Comparison of ENCODE assay signal across 8 mouse cellular contexts in genomic region chr5:114378936-114379335, GRCm38 (mm10). TPM values are rescaled to one million over a fixed set of nuclear protein-coding genes. Genes with fewer than 3 reads are reported as not detected.
A peak's percentile ranks its signal among the peaks of the same experiment; 100 is the strongest.
DNase-seq lines count a peak whose midpoint lies in the region; ATAC-seq and TF ChIP-seq lines count a peak whose summit lies in the region.

No protein-coding gene starts in this region.

- peak overlapping the region; percentile 95 for H3K4me2 ChIP-seq in heart, embryonic 13.5 days
- peak overlapping the region; percentile 94 for H3K4me2 ChIP-seq in limb, embryonic 13.5 days (replicated peaks)

- H3K4me1 ChIP-seq in heart, embryonic 13.5 days, result peaks cover 80% of the 10 kb centered on the region
- peaks cover 23% of the 10 kb centered on the region for H3K4me1 ChIP-seq in embryonic fibroblast, embryonic 13.5 days (ENCODE audit: control insufficient read depth, insufficient read depth, low read length)
- peaks cover 47% of the 10 kb centered on the region for H3K4me1 ChIP-seq in limb, embryonic 13.5 days

- intact Hi-C loops in left cerebral cortex, postnatal 10 days (cut with DNase I), result loop anchor here (1.0 kb wide), 1 partner anchor 64 kb away; no protein-coding TSS in a partner anchor

- H3K9ac ChIP-seq in heart, embryonic 13.5 days, result peak overlapping the region; percentile 98
- peak overlapping the region; percentile 95 for H3K9ac ChIP-seq in limb, embryonic 13.5 days

- H3K36me3 ChIP-seq in heart, embryonic 13.5 days, result peaks cover 33% of the 10 kb centered on the region
- peaks cover 31% of the 10 kb centered on the region for H3K36me3 ChIP-seq in limb, embryonic 13.5 days

- TF ChIP-seq CTCF in embryonic fibroblast, embryonic 13.5 days (IDR thresholded peaks at IDR 0.05; ENCODE audit: borderline replicate concordance, insufficient read depth, low read length), result no peak

- peak; percentile 38; the same call in 1 of the 2 replicates for TF ChIP-seq POLR2A in embryonic fibroblast, embryonic 13.5 days (IDR thresholded peaks at IDR 0.05; ENCODE audit: low read depth, low read length)

- H3K27ac ChIP-seq in heart, embryonic 13.5 days (replicated peaks), result peak overlapping the region; percentile 92
- H3K27ac ChIP-seq in embryonic fibroblast, embryonic 13.5 days (ENCODE audit: insufficient read depth, low read length), result peak overlapping the region; percentile 39
- H3K27ac ChIP-seq in limb, embryonic 13.5 days, result peak overlapping the region; percentile 15; the same call in 1 of the 2 replicates

- no peak for ATAC-seq in heart, embryonic 13.5 days (ENCODE audit: extremely low read depth, insufficient number of reproducible peaks, low FRiP score, low TSS enrichment)
- no peak for ATAC-seq in limb, embryonic 13.5 days (ENCODE audit: low FRiP score, low read depth)

- WGBS in heart, embryonic 13.5 days, result 39% methylated on average over 6 of the region's 6 CpGs
- 47% methylated on average over 6 of the region's 6 CpGs for WGBS in limb, embryonic 13.5 days

- no peaks in the 10 kb centered on the region for H3K9me3 ChIP-seq in heart, embryonic 13.5 days
- H3K9me3 ChIP-seq in limb, embryonic 13.5 days, result no peaks in the 10 kb centered on the region

- DNase-seq in heart, adult 8-10 months (ENCODE audit: low spot score), result no peak
- DNase-seq in naive thymus-derived CD4-positive, alpha-beta T cell, adult 2 months (ENCODE audit: low read depth), result peak; percentile 49
- no peak for DNase-seq in cerebellum, adult 9-11 months
- DNase-seq in left cerebral cortex, postnatal 10 days (ENCODE audit: extremely low spot score in 1 of 2, low spot score in 2 of 2), result no peak
- no peak for DNase-seq in adrenal gland, postnatal 10 days

- no peaks in the 10 kb centered on the region for H3K27me3 ChIP-seq in heart, embryonic 13.5 days (replicated peaks)
- no peaks in the 10 kb centered on the region for H3K27me3 ChIP-seq in limb, embryonic 13.5 days

- H3K4me3 ChIP-seq in heart, embryonic 13.5 days, result peak overlapping the region; percentile 94
- H3K4me3 ChIP-seq in embryonic fibroblast, embryonic 13.5 days (ENCODE audit: insufficient read depth, low read length), result peak overlapping the region; percentile 73
- peak overlapping the region; percentile 91 for H3K4me3 ChIP-seq in limb, embryonic 13.5 days

RNA-seq across cellular contexts. Expression of gene Kctd10, which starts 1.4 kb away (rescaled TPM):
- polyA plus RNA-seq in heart, embryonic 13.5 days (2015; fragmentation: Nextera tagmentation; extraction: Ambion mirVana), result 87.9 and 93.7 TPM in 2 replicates
- total RNA-seq in heart, adult 8-10 months (2022), result 10 to 100 TPM; 39.6 to 55.1 (median 44.7) TPM
- polyA plus RNA-seq in embryonic fibroblast, embryonic 13.5 days (2011; ENCODE audit: insufficient read length, low read depth, missing spikeins), result 165 and 206 TPM in 2 replicates
- polyA plus RNA-seq in limb, embryonic 13.5 days (2015; fragmentation: Nextera tagmentation; extraction: Ambion mirVana), result 87.3 and 90.6 TPM in 2 replicates
- 10 to 100 TPM; 41.9 to 43.0 TPM for total RNA-seq in left cerebral cortex, postnatal 10 days (2021)
- total RNA-seq in adrenal gland, postnatal 10 days (2021), result 10 to 100 TPM; 63.5 to 69.7 TPM

RNA-seq across cellular contexts. Expression of gene Ube3b, which starts 1.5 kb away (rescaled TPM):
- polyA plus RNA-seq in heart, embryonic 13.5 days (2015; fragmentation: Nextera tagmentation; extraction: Ambion mirVana), result 37.6 and 41.1 TPM in 2 replicates
- total RNA-seq in heart, adult 8-10 months (2022), result 100 to 1,000 TPM in 3 of 4 experiments, 10 to 100 TPM in 1; 98.7 to 113 (median 104) TPM
- 45.5 and 45.7 TPM in 2 replicates for polyA plus RNA-seq in embryonic fibroblast, embryonic 13.5 days (2011; ENCODE audit: insufficient read length, low read depth, missing spikeins)
- 42.1 and 46.0 TPM in 2 replicates for polyA plus RNA-seq in limb, embryonic 13.5 days (2015; fragmentation: Nextera tagmentation; extraction: Ambion mirVana)
- total RNA-seq in left cerebral cortex, postnatal 10 days (2021), result 10 to 100 TPM; 71.8 to 79.6 TPM
- total RNA-seq in adrenal gland, postnatal 10 days (2021), result 10 to 100 TPM; 65.9 to 79.5 TPM

Comparison
In these comparisons a context has a peak if more than half of its experiments do, and no peak if none do; other contexts are left out.
1. H3K27ac ChIP-seq: peak in every context shown above with its lines; median percentile 92 in heart, embryonic 13.5 days; 39 in embryonic fibroblast, embryonic 13.5 days; 15 in limb, embryonic 13.5 days.